Mouse (Mus musculus) effector memory CD4-positive, alpha-beta T cell, adult 7 months (primary cell): Measurements from ENCODE around the gene Usp16. TPM values are rescaled to one million over a fixed set of nuclear protein-coding genes. Genes with fewer than 3 reads are reported as not detected.

ENCODE experiments used
- polyA plus RNA-seq: library from polyadenylated mRNA; unstranded; fragments of 100-300 nt; shearing (Covaris generic); gene quantifications from one replicate; pipeline ENCODE4 v1.2.1, GENCODE M21; 2017

Gene Usp16
- polyA plus RNA-seq, result 94.0 TPM

DNA sequence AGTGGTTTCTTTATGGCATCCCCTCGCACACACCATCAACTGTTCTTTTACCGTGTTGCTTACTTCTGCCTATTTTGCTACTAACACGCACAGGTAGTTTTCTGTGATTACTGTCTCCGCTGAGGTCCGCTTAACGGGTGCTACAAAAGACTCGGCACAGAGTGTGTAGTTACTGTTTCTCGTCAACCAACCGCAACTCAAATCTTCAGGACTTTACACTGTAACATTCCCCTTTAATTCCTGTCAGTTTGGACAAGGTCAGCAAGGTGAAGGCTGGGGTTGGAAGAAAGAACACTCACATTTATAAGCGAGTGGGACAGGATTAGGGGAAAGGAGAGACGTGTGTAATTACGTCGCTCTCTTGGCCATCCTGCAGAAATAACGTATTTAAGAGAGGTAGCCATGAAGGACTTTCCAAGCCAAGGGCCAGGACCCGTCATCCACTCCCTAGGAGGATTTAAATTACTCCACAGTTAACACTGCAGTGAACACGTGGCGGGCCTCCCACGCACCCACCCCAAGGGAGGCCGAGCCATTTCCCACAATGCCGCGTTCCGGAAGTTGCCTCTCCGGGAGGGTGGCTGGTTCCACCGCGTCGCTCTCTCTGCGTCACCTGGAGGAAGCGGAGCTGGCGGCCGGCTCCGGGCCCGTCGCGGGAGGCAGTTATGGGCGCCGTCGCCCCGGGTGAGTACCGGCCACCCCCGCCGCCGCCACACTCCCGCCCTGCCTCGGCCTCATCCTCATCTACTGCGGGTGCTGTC is at the start of gene Usp16:
Gene Usp16, plus strand, starts transcription at position 285 of the 761 bp plus-strand sequence.

DNA sequence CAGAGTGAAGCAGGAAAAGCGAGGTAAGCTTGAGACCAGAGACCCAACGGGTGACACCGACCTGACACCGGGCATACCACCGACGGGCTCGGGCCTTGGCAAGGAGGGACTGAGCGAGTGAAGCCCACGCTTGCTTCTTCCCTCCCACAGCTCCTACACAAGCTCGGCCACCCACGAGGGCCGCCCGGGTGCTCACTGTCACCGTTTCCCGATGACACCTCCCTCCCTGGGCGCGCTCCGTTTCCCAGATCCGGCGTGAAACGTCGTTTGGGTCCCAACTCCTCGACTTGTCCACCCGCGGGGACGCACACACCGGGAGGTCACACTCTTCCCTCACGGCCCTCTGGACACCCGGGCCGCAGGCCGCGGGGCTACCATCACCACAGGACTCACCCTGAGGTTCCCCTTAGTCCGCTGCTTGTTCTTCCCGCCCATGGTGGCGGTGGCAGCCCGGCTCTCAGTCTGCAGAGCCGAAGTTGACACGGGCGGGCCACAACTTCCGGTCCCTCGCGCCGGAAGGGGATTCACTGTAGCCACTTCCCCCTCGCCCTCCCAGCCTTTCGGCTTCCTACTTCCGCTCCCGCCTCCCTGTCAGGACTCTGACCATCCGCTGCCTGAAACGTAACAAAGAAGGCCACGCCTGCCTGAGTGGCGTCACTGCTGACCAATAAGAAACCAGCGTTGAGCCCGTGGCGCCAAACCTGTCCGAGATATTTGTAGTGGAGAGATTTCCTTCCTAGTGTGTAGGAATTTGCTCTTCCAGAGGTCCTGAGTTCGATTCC is 22.3 kb upstream of the Usp16 start, which contains the start of gene Ltn1:
Gene Ltn1, minus strand, starts transcription at position 580 of the 782 bp plus-strand sequence.

DNA sequence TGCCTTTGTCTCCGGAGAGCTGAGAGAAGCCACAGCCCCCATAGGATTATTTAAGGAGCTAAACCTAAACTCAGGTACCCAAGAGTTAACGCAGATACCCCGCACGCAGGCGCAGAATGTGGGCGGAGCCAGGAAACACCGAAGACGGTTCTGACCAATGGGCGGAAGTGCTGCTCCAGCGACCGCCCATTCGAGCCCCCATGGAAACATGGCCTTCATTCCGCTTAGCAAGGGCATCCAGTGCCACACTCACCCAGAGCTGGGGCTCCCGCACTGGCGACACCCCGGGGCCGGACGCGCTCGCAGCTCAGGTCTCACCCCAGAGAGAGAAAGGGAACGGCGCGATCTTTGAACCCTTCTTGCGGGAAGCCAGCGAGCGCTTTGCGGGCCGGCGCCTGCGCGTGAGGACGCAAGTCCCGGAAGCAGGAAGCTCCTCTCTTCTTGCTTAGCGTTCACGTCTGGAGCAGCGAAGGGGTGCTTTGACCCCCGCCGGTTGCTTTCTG is 14.3 kb upstream of the Usp16 start, which contains the start of gene Rwdd2b:
Gene Rwdd2b, minus strand, starts transcription at position 390 of the 503 bp plus-strand sequence.

DNA sequence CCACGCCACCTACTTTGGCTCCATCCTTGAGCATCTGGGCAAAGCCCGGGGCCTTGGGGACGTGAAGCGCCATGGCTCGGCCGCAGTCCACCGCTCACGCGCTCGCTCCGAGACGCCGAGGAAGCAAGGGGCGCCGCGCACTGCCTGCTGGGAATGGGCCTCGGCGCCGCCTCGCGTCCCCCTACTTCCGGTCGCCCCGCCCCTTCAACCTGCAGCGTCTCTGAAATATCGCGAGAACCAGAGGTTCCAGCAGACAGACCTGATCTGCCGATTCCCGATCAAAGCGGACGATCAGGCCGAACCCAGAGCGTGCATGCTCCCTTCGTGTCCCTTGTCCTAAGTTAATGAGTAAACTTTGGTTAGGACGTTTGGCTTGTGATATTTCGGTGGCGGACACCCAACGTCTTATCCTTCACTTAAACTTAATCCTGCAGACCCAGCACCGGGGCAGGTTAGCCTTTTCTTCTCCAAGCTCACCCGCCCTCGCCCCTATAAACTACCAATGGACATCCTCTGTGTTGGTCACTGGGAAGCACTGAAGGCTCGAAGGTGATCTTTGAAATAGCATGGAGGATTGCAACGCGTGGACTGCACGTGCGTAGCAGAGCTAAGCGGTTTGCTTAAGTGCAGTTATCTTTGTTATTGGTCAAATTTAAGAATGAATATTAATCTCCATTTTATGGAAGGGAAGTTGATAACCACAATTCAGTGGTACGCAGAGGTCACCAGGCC is 41.4 kb downstream of the Usp16 start, which contains the start of gene Cct8:
Gene Cct8, minus strand, starts transcription at position 158 of the 732 bp plus-strand sequence.

Other genes starting within 250 kb of the Usp16 start
- 10.6 TPM for gene N6amt1, start 100.5 kb upstream of the Usp16 start, polyA plus RNA-seq
- 31.2 TPM for gene Ltn1, start 22.1 kb upstream of the Usp16 start, polyA plus RNA-seq
- gene Rwdd2b, start 14.1 kb upstream of the Usp16 start, polyA plus RNA-seq, result 9.0 TPM
- 295 TPM for gene Cct8, start 41.2 kb downstream of the Usp16 start, polyA plus RNA-seq
- gene Map3k7cl, start 98.6 kb downstream of the Usp16 start, polyA plus RNA-seq, result not detected
- 5.5 TPM for gene Bach1, start 244.2 kb downstream of the Usp16 start, polyA plus RNA-seq